Mouse (Mus musculus): ENCODE results near the gene Arhgef40.
"Not testable (repeated sequence)": the region's sequence is repeated elsewhere in the genome, so short reads cannot be mapped to it uniquely, and the experiment has no call there.

Arhgef40 gene

DNA sequence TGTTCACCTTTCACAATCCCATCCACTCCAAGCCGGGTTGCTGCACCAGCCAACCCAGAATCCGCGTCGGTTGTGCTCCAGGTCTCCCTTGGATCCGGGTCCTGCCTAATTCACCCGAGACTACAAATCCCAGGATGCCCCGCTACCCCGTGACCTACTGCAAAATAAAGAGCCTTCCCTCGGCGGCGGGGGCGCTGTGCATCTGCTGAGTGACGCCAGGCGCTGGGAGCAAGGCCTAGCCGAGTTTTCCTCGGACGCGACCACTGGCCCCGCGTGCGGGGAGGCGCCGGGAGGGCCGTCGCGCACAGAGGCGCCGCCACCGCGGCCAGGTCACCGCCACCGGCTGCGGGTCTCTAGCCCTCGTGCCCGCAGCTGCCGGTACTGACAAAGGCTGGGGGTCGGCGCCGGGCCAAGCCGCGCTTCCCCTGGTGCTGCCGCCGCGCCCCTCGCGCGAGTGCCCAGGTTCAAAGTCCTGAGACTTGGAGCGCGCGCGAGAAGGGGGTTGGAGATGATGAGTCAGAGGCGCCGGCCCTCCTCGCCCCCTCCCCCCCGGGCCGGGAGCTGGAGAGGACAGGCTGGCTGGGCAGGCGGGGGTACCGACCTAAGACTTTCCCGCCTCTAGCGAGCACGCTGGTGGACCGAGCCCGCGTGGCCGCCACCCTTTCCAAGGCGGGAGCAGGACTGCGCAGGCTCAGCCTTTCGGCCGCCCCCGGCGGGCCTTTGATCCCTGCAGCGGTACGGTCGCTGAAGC, 35.2 kb downstream of the Arhgef40 start:
- DNase-seq = peak; percentile 98 to 99

DNA sequence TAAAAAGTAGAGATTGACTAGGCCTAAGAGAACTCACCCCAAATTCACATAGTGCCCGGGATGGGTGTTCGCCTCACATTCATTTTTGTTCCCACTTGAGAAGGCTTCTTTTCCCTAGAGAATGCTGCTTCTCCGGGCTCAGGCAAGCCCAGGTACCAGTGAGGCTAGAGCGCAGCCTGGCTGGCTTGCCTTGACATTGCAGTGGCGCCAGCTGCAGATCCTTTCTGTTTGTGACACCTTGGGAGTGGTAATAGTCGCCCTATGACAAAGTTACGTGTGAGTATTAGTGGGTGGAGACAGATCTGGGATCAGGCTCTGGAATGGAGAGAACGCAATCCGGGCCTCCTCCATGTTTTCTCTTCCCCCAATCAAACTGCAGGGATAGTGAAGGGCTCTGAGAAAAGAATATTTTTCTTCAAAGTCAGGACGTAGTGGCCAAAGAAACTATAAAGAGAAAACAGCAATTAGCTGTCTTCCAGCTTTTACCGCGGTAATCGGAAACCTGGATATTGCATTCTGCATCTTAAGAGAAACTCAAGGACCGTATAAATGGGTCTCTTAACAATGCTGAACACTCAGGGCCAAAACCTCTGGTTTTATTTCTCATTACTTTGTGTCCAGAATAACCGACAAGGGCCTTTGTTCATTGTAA, 36.1 kb downstream of the Arhgef40 start, which contains the start of gene Zfp219:
Gene Zfp219, minus strand, starts transcription at position 248 of the 652 bp plus-strand sequence.
- peak; percentile 85 to 91 for DNase-seq

DNA sequence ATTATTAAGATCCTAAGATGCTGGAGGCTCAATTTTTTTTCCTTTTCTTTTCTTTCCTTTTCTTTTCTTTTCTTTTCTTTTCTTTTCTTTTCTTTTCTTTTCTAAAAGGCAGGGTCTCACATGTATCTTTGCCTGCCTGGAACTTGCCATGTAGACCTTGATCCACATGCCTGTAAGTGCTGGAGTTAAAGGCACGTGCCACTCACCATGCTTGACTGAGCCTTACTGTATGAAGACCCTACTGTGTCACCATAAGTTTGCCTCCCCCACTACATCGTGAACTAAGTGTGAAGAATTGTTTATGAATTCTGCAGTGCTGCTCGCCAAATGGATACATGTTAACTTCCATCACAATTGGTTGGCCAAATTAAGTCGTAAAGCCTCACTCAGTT, 36.6 kb downstream of the Arhgef40 start:
- no peak for DNase-seq

DNA sequence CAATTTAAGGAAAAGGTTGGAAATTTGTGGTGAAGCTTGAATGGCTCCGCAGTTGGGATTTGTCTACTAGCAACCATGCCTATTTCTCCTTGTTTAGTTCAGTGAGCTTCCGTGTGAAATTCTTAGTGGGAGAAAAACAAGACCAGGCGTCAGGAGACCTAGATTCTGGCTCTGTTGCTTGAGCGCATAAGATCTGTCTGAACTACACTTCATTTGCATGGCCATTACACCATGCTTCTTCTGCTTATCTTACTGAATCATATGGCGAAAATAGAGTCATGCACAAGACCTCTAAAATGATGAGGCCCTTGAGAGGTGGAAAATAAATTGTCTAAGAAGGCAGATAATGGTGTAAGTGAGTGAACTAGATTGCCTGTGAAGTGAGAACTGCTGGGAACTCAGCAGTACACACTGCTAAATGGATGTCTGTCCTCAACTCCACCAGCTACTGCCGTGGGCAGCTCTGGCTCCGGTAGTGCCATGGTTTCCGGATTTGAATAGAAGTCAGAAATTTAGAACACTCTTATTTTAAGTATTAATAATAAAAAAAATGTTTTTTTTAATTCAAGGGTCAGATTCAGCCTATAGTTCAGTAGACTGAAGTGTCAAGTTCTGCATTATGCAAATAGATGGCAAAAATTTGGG, 37.2 kb downstream of the Arhgef40 start:
- no peak for DNase-seq

DNA sequence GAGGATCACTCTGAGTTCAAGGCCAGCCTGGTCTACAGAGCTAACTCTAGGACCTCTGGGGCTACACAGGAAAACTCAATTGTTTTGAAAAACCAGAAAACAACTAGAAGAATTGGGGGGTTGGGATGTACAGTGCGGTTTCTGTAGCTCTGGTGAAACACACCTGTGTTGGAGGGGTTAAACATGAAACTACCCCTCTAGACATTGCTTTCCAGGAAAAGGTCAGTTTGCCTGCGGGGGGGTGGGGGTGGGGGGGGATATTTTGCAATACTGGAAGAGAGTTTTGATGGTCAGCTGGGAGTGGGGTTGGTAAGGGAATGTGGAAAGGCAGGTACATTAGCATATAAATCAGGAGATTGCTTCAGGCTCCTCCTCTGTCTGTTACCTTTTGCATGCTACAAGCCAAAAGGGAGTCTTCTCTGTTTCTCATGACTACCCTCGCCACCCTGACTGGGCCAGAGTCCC, 37.8 kb downstream of the Arhgef40 start:
- no peak for DNase-seq

DNA sequence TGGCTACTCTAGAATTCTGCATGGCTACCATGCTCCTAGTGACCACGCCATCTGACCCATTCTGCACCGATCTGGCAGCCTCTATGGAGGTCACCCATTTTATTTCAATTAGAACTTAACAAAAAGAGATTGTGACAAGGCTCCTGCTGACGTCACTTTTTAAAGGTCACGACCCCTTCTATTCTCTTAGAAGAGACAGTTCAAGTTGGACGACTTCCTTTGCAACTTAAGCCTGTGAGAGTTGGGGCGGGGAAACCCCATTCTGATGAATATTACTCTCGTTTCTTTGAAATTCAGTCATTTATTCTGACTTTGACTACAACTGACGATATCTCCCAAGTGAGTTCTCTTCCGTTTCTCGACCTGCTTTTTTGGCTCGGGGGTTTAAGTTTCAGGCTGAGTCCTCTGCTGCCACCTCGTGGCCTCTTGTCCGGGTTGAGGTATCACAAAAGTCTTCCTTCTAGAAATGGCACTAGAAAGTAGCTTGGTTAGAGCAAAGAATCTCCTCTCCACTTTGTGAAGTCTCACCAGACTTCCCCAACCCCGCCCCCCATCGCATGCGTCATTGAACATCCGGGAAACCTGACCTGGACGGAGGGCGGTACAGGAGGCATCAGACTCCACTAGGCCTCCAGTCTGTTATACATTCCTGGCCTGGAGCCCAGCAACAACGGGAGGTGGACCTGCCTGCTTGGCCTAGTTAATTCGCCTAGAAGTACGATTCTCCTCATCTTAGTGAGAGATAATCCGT, 38.4 kb downstream of the Arhgef40 start:
- peak; percentile 94 for DNase-seq

DNA sequence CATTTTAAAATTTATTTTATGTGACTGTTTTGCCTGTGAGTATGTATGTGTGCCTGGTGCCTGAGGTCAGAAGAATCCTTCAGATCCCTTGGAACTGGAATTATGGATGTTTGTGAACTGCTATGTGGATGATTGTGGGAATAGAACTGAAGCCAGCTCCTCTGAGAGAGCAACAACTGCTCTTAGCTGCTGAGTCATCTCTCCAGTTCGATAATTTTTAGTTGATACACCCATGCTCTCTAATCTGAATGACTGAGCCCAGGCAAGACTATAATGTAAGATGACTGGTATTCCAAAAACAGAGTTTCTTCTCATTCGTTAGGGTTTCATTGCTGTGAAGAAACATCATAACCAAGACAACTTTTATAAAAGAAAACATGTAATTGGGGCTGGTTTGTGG, 39.6 kb downstream of the Arhgef40 start:
- no peak for DNase-seq

DNA sequence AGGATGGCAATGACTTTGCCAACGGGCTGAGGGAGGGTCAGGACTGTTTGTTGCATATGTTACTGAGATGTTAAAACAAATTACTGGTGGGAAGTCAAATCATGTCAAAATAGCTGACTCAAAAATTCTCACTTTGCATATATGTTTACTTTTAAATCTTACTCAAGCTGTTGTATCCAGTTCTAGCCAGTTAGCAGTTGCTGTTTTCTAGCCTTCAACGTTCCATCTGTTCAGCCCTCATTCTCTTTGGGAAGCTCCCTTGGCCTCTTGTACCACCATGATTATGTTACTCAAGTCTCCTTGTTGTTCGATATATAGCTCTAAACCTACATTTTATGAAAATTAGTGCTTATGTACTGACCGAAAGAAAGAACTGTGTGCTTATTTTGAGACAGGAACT, 41.8 kb downstream of the Arhgef40 start:
- DNase-seq = no peak

DNA sequence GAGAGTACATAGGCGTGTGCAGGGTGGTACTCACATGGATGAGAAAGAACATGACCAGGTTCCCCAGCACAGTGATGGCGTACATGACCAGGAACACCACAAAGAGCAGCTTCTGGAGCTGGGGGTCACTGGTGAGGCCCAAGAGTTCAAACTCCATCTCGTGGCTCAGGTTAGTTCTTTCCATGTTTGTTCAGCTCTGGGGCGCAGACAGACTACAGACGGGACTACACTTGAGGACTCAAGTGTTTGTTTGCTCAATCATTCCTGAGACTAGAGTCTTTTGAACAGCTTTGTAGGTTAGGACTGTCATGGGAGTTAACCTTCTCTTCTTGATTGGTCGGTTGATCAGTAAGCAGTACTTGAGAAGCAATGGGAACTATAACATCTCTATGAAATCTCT, 51.4 kb downstream of the Arhgef40 start:
- DNase-seq = no peak

DNA sequence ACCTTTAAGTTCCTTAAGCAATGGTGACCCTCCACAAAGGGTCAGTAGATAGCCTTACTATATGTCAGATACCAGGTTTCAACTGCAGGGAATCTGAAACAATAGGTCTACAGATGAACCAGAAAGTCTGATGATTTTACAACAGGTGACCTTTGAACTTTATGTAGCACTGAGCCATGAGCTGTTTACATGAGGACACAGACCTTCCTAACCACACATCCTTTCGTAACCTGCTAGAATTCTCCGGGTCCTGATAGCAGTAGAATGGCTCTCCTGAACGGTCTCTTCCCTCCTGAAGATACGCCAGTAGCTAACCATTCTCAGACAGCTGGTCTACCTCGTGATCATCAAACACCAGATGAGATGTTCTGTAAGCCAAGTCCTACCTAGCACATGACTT, 54.8 kb downstream of the Arhgef40 start:
- DNase-seq = no peak

DNA sequence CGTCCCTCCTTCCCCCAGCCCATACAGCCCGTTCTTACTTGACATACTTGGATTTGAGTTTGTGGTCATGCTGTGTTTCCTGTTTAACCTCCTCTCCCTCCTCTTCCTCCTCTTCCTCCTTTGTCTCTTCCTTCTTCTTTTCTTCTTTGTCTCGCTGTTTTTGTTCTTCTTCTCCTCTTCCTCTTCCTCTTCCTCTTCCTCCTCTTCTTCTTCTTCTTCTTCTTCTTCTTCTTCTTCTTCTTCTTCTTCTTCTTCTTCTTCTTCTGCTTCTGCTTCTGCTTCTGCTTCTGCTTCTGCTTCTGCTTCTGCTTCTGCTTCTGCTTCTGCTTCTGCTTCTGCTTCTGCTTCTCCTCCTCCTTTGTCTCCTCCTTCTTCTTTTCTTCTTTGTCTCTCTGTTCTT, 57.8 kb downstream of the Arhgef40 start, which contains the start of gene Olfr221:
Gene Olfr221, minus strand, starts transcription at position 101 of the 400 bp plus-strand sequence.
- not testable (repeated sequence) for DNase-seq

DNA sequence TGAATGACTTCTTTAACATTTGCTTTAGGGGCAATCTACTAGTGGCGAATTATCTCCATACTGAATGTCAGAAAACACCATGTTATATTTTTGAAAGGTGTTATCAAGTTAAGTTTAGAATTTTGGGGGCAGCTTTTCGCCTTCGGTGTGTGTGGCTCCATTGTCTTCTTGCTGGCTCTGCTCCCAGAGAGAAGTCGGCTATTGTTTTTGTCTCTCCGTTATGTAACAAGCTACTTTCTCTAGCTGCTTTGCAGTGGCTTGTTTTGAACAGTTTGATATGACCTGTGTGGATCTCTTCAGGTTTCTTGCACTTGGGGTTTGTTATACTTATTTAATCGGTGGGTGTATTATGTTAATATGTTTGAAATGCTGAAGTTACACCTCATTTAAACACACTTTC, 58.9 kb downstream of the Arhgef40 start:
- no peak for DNase-seq

DNA sequence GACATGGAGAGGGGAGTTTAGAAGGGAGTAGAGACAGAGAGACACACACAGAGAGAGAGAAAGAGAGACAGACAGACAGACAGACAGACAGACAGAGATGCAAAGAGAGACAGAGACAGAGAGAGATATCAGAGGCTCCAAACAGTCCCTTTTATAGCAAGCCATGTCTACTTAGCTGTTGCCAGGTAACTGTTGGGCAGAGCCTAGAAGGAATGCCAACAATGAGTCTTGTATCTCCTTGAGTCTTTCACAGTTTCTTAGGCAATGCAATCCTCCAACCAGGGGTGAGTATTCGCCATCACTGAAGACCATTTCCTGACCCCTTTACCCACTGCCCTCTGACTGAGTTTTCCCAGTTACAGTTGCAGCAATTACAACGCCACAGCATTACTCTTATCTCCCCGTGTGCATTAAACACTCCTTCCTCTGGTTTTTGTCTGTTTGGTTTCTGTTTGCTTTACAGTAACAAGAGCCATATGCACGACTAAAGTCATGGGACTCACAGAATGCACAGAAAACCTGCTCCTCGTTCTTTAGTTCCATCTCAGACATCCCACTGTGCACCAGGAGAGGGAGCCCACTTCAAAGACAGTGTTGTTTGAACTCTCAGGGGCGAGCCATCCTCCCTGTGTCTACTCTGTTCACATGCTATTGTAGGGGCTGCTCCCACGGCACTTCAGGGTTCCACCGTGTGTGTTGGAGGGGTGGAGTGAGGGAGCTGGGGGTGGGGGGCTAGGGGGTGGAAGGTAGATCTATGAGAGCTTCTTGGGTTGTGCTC, 60.6 kb downstream of the Arhgef40 start:
- DNase-seq = peak in 1 of 2 experiments; percentile 35

DNA sequence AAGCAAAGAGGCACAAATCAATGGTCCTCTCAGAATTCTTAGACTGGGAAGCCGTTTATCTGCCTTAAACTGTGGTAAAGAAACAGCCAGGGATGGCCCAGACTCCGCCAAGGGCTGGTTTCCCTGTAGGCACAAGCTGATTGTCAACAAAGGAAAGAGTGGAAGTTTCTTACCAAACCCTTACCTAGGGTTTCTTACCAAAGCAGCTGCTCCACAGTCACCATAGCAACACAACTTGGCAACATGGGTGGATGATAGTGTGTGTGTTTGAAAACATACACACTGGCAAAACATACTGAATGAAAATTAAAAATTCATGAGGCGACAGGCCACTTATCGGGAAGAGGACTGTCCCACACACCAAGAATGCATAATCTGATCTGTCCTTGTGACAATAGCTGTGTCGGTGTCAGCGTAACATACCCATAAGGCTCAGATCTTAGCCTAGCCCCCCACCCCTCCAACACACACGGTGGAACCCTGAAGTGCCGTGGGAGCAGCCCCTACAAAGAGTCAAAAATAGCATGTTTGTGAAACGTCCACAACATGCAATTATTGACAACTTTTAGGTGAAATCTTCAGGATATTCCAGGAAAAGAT, 61.5 kb downstream of the Arhgef40 start:
- DNase-seq = no peak

DNA sequence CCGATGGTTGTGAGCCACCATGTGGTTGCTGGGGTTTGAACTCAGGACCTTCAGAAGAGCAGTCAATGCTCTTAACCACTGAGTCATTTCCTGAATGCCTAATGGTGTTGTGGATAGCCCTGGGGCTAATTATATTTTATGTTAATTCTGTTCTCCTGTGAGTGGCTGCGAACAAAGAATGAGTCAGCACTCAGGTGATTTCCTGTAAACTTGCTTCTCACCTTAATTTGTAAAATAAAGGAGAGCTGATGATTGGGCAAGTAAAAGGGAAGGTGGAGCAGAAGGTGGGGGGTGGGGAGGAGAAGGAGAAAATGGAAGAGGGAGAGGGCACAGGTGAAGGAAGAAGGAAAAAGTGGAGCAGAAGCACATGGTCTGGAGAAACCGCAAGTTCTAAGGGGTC, 68.2 kb downstream of the Arhgef40 start:
- not testable (repeated sequence) for DNase-seq
